ENCODE assay signal across 29 mouse cellular contexts in the genomic region with DNA sequence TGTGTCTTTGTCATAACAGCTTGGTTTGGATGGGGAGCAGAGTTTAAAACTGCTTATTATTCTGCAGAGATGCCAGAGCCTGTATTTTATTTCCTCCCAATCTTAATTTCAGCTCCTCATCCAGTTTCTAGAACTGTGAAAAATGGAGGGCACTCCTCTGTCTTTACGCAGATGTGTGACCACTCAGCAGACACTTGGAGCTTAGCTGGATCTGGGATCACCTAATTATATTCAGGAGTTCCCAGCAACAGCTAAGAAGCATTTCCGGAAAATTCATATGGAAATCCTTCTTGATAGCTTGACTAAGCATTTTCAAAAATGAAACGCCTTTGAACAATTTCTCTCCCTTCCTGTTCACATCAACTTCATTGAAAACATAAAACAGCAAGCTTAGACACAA.
A peak's percentile ranks its signal among the peaks of the same experiment; 100 is the strongest.
DNase-seq lines count a peak whose midpoint lies in the region; ATAC-seq and TF ChIP-seq lines count a peak whose summit lies in the region.
"Had no signal": no experiment of that assay in that cellular context is flagged by ENCODE, and none has a peak within 500 bp of the region (broad histone marks: within the 10 kb centered on the region; RNA-seq: fewer than 3 reads in every experiment).

No protein-coding gene starts in this region.

- TF ChIP-seq CTCF in lung, postnatal 0 days (IDR thresholded peaks at IDR 0.05) = no peak

- H3K4me1 ChIP-seq in embryonic facial prominence, embryonic 14.5 days (ENCODE audit: control insufficient read depth, insufficient read depth, low read length) = no peaks in the 10 kb centered on the region
- no peaks in the 10 kb centered on the region for H3K4me1 ChIP-seq in embryonic facial prominence, embryonic 10.5 days
- H3K4me1 ChIP-seq in lung, embryonic 15.5 days = no peaks in the 10 kb centered on the region
- no peaks in the 10 kb centered on the region for H3K4me1 ChIP-seq in lung, postnatal 0 days (ENCODE audit: insufficient read depth, low read depth, low read length)
- H3K4me1 ChIP-seq: embryonic facial prominence, embryonic 12.5 days; embryonic facial prominence, embryonic 15.5 days; forebrain, embryonic 10.5 days; forebrain, embryonic 12.5 days had no signal

- H3K4me3 ChIP-seq in embryonic facial prominence, embryonic 14.5 days (ENCODE audit: low read depth, low read length) = no peak overlapping the region
- no peak overlapping the region for H3K4me3 ChIP-seq in embryonic facial prominence, embryonic 10.5 days
- no peak overlapping the region for H3K4me3 ChIP-seq in lung, embryonic 15.5 days
- no peak overlapping the region for H3K4me3 ChIP-seq in lung, postnatal 0 days (ENCODE audit: low read depth, low read length)
- H3K4me3 ChIP-seq: embryonic facial prominence, embryonic 12.5 days; embryonic facial prominence, embryonic 15.5 days; erythroblast, embryonic 14.5 days; forebrain, embryonic 10.5 days; forebrain, embryonic 12.5 days had no signal

- ATAC-seq in embryonic facial prominence, embryonic 14.5 days (ENCODE audit: low read depth) = no peak
- ATAC-seq in lung, embryonic 15.5 days (ENCODE audit: borderline replicate concordance, extremely low read depth, low FRiP score, low TSS enrichment) = peak; percentile 67; the same call in 1 of the 2 replicates
- ATAC-seq in lung, postnatal 0 days = no peak
- ATAC-seq: activated CD4-positive, CD25-positive, alpha-beta regulatory T cell, adult 4 months; CD4-positive, CD25-positive, alpha-beta regulatory T cell, adult 4 months; forebrain, embryonic 14.5 days; forebrain, embryonic 16.5 days; Patski had no signal

- H3K9ac ChIP-seq in embryonic facial prominence, embryonic 14.5 days (ENCODE audit: low read depth, low read length) = no peak overlapping the region
- no peak overlapping the region for H3K9ac ChIP-seq in lung, embryonic 15.5 days
- H3K9ac ChIP-seq in lung, postnatal 0 days (replicated peaks; ENCODE audit: low read depth) = no peak overlapping the region
- H3K9ac ChIP-seq: embryonic facial prominence, embryonic 12.5 days; embryonic facial prominence, embryonic 15.5 days; forebrain, embryonic 12.5 days had no signal

- WGBS in embryonic facial prominence, embryonic 14.5 days = 63% methylated on average over 3 of the region's 3 CpGs
- 88% methylated on average over 3 of the region's 3 CpGs for WGBS in embryonic facial prominence, embryonic 10.5 days
- 38% methylated on average over 3 of the region's 3 CpGs for WGBS in lung, embryonic 15.5 days
- WGBS in lung, postnatal 0 days = 56% methylated on average over 3 of the region's 3 CpGs

- no peaks in the 10 kb centered on the region for H3K9me3 ChIP-seq in embryonic facial prominence, embryonic 14.5 days (ENCODE audit: control insufficient read depth, low read length)
- H3K9me3 ChIP-seq in embryonic facial prominence, embryonic 10.5 days = no peaks in the 10 kb centered on the region
- no peaks in the 10 kb centered on the region for H3K9me3 ChIP-seq in lung, embryonic 15.5 days
- no peaks in the 10 kb centered on the region for H3K9me3 ChIP-seq in lung, postnatal 0 days (ENCODE audit: low read length)
- H3K9me3 ChIP-seq: embryonic facial prominence, embryonic 12.5 days; embryonic facial prominence, embryonic 15.5 days; forebrain, embryonic 10.5 days; forebrain, embryonic 12.5 days; G1E had no signal

- DNase-seq in embryonic facial prominence, embryonic 14.5 days (ENCODE audit: low spot score) = peak; percentile 2
- no peak for DNase-seq in embryonic facial prominence, embryonic 10.5 days (ENCODE audit: low spot score)
- DNase-seq in lung, postnatal 10 days = no peak
- peak; percentile 8 for DNase-seq in lung, postnatal 0 days (ENCODE audit: low spot score)
- DNase-seq in lung, postnatal 14 days = no peak
- DNase-seq: adrenal gland, adult 8-10 months; adrenal gland, postnatal 14 days; adrenal gland, postnatal 36 days; B cell, adult 2 months; cerebellum, adult 11 months; cerebellum, adult 18-20 months; cerebellum, adult 8-10 months; cerebellum, adult 9-11 months; cerebellum, postnatal 14 days; cerebellum, postnatal 36 days; embryo, embryonic 11 days had no signal

- TF ChIP-seq EP300 in lung, postnatal 0 days (IDR thresholded peaks at IDR 0.05) = no peak

- no peaks in the 10 kb centered on the region for H3K27me3 ChIP-seq in embryonic facial prominence, embryonic 14.5 days (replicated peaks; ENCODE audit: control insufficient read depth, insufficient read depth, low read length)
- no peaks in the 10 kb centered on the region for H3K27me3 ChIP-seq in embryonic facial prominence, embryonic 10.5 days (replicated peaks; ENCODE audit: low read depth, poor library complexity, severe bottlenecking)
- no peaks in the 10 kb centered on the region for H3K27me3 ChIP-seq in lung, embryonic 15.5 days
- no peaks in the 10 kb centered on the region for H3K27me3 ChIP-seq in lung, postnatal 0 days (replicated peaks; ENCODE audit: insufficient read depth, low read length)
- H3K27me3 ChIP-seq: CH12.LX; embryonic facial prominence, embryonic 12.5 days; embryonic facial prominence, embryonic 15.5 days; forebrain, embryonic 12.5 days; Patski had no signal

- H3K27ac ChIP-seq in embryonic facial prominence, embryonic 14.5 days (replicated peaks; ENCODE audit: low read depth, low read length) = no peak overlapping the region
- no peak overlapping the region for H3K27ac ChIP-seq in embryonic facial prominence, embryonic 10.5 days (replicated peaks)
- H3K27ac ChIP-seq in lung, embryonic 15.5 days = no peak overlapping the region
- H3K27ac ChIP-seq in lung, postnatal 0 days (ENCODE audit: low read length) = no peak overlapping the region
- H3K27ac ChIP-seq: embryonic facial prominence, embryonic 12.5 days; embryonic facial prominence, embryonic 15.5 days; forebrain, embryonic 10.5 days; forebrain, embryonic 12.5 days had no signal

- no peak overlapping the region for H3K4me2 ChIP-seq in embryonic facial prominence, embryonic 14.5 days (ENCODE audit: low read depth, low read length)
- H3K4me2 ChIP-seq in lung, embryonic 15.5 days = no peak overlapping the region
- H3K4me2 ChIP-seq in lung, postnatal 0 days (replicated peaks; ENCODE audit: low read depth, low read length) = no peak overlapping the region
- H3K4me2 ChIP-seq: embryonic facial prominence, embryonic 12.5 days; embryonic facial prominence, embryonic 15.5 days; forebrain, embryonic 12.5 days had no signal

- no peaks in the 10 kb centered on the region for H3K36me3 ChIP-seq in embryonic facial prominence, embryonic 14.5 days (ENCODE audit: control insufficient read depth, insufficient read depth, low read length)
- no peaks in the 10 kb centered on the region for H3K36me3 ChIP-seq in embryonic facial prominence, embryonic 10.5 days (replicated peaks)
- H3K36me3 ChIP-seq in lung, embryonic 15.5 days = no peaks in the 10 kb centered on the region
- H3K36me3 ChIP-seq in lung, postnatal 0 days (ENCODE audit: insufficient read depth, low read length) = no peaks in the 10 kb centered on the region
- H3K36me3 ChIP-seq: embryonic facial prominence, embryonic 12.5 days; embryonic facial prominence, embryonic 15.5 days; forebrain, embryonic 10.5 days; forebrain, embryonic 12.5 days; G1E had no signal

Comparison
In these comparisons a context has a peak if more than half of its experiments do, and no peak if none do; other contexts are left out.
1. DNase-seq: peak in embryonic facial prominence, embryonic 14.5 days (single experiment) and lung, postnatal 0 days (single experiment); none in embryonic facial prominence, embryonic 10.5 days (single experiment), lung, postnatal 10 days (single experiment) and lung, postnatal 14 days (single experiment).